Mouse (Mus musculus) lung, postnatal 25 days (tissue): ENCODE results near the gene Arhgap29.
A peak's percentile ranks its signal among the peaks of the same experiment; 100 is the strongest.

Experiments used
- DNase-seq: peaks from one replicate; pipeline ENCODE4 v3.0.0; 2022; ENCODE audit warnings: low spot score

Gene Arhgap29

GRCm38 (mm10) chr3:121945957-121946356 is 6.4 kb upstream of the Arhgap29 start:
- DNase-seq: no peak

DNA sequence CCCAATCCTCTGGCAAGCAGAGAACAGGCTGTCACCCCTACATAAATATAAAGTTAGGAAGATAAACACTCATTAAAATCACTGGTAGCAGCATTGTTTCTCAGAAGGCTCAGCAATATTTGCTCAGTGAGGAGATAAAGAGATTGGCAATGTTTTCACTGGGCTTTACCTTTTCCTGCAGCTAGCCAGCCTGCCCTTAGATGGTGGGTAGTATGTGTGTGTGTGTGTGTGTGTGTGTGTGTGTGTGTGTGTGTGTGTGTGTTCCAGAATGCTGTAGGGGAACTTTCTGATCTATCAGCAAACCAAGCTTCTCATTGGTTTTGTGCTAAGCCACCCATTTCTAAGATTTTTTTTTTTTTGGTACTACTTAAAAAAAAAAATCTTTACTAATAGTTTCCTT is 5.6 kb upstream of the Arhgap29 start:
- DNase-seq: no peak

DNA sequence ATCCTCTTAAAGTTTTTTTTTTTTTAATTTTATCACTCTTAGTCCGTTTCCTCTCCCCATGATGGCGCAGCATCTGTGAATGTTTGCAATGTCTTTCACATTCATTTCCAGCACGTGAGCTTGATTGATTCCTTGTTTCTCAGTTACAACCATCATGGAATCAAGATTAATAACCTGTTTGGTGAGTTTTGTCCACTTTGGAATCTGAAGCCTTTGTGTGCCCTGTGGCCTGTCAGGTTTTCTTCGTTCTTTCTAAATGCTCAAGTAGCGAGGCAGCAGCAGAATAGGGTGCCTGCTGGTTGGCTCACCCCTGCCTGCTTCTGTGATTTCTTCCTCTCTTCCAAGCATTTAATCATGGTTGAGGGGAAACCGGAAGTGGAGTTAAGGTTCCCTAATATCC is 2.2 kb upstream of the Arhgap29 start:
- DNase-seq: peak; percentile 51

DNA sequence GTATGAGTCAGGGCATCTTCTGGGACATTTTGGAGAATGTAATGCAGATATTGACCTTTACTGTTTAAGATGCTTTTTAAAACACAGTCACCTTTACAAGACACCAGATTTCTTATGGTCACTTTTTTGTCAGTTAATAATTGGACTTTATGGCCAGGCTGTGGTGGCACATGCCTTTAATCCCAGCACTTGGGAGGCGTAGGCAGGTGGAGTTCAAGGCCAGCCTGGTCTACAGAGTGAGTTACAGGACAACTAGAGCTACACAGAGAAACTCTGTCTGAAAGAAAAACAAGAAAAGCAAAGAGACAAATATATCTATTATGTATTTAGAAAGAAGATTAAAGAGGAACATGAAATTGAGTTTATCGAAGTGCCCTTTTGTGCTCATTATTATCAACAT is 1.2 kb upstream of the Arhgap29 start:
- DNase-seq: no peak

DNA sequence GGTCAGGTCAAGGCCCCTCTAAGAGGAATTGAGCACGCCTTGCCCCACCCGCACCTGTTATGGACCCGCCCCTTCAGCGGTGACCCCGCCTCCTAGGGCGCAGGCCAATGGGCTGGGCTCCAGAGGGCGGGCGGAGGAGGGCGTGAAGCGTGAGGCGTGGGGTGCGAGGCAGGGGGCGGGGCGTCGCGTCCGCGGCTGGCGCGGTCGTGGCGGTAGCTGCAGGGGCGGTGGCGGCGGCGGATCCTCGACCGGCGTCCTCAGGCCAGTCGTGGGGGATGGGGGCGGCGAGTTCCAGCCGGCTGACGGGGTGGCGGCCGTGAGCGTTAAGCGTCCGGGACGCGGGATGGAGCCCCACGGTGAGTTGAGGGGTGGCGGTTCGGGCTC is 700 bp downstream of the Arhgap29 start:
- DNase-seq: peak; percentile 93

DNA sequence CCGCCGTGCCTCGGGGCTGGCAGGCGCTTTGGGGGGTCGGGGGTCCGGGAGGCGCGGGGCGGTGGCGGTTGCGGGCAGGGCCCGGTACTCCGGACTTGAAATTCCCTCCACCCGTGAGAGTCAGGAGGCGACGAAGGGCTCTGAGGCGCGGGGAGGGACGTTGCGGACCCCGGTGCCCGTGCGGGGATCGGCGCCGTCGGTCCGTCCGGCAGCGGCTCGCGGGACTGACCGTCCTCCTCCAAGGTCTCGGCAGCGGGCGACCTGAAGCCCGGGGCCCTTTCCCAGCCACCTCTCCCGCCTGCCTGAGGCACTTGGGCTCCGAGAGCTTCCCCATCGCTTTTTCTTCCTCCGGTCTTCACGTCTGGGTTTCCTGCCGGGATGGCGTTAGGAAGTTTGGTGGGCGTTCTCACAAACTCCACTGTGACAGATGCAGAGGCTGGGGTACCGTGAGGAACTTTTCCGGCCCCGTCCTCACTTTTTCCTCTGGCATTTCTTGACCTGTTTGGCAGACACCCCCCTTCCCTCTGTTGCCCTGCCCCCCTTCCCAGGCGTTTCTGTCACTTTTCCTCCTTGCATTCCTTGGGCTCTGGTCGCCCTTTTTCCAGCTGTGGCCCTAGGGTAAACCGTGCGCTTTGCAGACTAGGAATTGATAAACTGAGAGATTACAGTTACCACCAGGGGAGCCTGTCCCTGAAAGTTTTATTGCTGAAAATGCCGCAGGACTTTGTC is 1.3 kb downstream of the Arhgap29 start:
- no peak for DNase-seq

- peak; percentile 69 for DNase-seq
Measured at GRCm38 (mm10) chr3:121954421-121954820, 2.1 kb downstream of the Arhgap29 start.

DNA sequence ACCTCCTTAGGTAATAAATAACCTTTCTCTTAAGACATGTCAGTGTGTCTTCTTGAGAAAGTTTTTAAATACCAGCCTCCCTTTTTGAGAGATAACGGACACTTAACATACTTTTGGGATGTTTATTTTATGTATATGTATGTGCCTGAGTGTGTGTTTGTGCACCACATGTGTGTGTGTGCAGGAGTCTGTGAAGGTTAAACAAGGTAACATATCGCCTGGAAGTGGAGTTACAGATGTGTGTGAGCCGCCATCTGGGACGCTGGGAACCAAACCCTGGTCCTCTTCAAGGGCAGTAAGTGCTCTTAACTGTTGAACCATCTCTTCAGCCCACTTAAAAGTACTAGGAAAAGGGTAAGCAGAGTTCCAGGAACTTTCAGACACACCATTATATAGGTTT is 3.2 kb downstream of the Arhgap29 start:
- DNase-seq: no peak

DNA sequence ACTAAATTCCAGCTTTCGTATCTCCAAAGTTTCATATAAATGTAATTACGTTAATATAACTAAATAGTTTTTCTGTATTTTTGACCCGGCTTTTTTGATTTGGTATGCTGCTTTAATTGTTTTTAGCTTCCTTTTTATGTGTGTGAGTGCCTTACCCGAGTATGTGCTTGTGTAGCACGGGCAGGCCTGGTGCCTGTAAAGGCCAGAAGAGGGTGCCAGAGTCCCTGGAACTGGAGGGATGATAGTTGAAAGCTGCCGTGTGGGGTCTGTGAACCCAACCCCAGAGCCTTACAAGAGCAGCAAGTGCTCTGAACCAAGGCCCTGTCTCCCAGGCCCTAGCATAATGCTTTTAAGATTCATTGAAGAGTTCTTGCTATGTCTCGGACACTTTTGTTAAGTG is 4.4 kb downstream of the Arhgap29 start:
- no peak for DNase-seq

DNA sequence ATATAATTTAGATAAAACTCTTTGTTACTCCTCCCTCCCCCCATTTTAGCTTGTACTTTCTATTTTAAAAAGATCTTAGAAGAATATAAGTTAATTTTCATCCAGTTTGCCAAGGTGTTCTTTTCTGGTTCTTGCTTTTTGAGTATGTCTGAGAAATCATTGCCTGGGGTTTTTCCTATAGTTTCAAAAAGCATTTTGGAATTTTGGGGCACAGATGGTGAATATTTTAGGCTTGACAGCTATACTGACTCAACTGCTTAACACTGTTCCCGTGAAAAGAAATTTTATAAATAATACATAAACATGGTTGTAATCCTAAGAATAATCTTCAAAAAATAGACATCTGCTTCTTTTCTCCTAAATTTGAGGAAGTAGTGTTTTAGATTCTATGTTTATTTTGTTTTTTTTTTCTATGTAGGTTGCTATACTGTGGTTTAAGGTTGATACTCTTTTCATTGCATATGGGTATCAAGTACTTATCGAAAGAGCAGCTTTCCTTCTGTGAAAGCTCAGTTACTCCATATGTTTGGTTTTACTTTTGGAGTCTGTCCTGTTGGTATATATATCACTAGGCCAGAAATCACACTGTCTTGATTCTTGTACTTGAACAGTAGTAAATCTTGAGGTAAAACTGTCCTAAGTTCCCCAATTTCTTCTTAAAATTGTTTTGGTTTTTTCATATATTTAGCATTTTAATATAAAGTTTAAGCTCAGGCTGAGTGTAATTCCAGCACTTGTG is 5.4 kb downstream of the Arhgap29 start:
- no peak for DNase-seq

GRCm38 (mm10) chr3:121964173-121964572 is 11.8 kb downstream of the Arhgap29 start:
- DNase-seq: peak; percentile 59

DNA sequence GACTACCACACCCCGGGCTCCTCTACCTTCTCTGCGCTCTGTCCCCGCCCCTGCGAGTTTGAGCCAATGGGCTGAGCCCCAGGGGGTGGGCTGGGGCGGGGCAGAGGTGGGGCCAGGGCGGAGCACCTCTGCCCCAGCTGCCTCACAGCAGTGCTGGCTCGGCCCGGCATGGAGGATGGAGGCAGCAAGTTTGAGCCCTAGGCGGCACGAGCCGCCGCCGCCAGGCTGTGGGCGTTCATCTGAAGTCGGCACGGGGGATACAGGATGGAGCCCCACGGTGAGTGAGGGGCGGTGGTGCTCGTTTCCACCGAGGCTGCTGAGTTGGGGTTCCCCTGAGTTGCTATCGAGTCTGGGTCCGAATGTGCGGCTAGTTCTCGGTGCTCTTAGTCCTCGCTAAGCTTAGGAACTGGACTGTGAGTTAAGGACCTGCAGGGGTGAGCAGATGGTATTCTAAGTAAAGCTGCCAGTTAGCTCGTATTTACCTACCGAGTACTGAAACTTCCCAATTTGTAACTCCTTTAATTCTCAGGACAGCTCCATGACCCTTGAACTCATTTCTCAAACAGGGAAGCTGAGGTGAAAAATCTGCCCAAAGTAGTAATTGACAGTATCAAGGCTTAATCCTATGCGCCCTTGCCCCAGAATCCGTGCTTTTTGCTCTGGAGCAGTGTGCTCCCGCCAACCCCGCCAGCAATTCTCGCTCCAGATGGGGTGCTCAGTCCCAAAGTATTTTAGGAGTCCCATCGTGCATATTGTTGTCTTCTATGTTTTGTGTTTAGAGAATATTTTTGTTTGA is 15.5 kb downstream of the Arhgap29 start:
- peak; percentile 93 for DNase-seq

- peak; percentile 61 for DNase-seq
Measured at GRCm38 (mm10) chr3:121968621-121969020, 16.3 kb downstream of the Arhgap29 start.

DNA sequence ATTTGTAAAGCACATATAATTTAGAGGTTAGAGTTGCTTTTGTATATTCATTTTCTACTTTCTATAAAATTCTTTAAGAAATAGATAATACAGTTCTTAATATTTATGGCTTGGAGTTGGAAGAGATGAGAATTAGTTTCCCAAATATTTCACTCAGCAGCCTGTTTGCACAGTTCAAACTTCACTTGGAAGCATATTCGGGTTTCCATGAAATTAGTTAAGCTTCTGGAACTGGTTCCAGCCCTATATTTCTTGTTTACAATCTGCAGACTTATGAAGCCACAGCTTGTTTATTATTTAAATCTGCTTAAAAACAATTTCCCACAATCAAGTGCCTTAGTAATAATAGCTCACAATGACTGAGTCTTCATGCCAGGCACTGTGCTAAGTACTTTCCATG is 17.1 kb downstream of the Arhgap29 start:
- no peak for DNase-seq

DNA sequence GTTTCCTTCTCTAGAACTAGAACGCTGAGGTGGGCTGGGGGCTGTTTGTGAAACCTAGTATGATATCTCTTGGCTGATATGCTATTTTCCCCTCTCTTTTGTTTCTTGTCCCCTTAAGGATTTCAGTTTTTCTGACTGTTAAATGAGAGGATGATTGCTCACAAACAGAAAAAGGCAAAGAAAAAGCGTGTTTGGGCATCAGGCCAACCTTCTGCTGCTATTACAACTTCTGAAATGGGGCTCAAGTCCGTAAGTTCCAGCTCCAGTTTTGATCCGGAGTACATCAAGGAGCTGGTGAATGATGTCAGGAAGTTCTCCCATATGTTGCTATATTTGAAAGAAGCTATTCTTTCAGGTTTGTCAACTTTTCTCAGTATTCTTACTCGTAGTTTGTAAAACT is 21.4 kb downstream of the Arhgap29 start:
- no peak for DNase-seq

- no peak for DNase-seq
Measured at GRCm38 (mm10) chr3:121975381-121975780, 23.0 kb downstream of the Arhgap29 start.

DNA sequence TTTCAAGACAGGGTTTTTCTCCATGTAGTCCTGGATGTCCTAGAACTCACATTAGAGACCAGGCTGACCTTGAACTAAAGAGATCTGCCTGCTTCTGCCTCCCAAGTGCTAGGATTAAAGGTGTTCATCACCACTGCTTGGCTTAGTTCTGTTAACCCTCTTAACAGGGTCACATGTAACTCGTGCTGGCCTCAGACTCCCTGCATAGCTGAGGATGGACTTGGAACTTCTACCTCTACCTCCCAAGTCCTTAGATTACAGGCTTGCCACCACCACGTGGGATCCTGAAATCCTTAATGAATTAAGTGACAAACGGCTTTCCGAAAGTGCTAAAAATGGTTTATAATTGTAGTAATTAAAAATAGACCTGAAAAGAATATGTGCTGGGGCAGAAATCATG is 29.0 kb downstream of the Arhgap29 start:
- DNase-seq: no peak

DNA sequence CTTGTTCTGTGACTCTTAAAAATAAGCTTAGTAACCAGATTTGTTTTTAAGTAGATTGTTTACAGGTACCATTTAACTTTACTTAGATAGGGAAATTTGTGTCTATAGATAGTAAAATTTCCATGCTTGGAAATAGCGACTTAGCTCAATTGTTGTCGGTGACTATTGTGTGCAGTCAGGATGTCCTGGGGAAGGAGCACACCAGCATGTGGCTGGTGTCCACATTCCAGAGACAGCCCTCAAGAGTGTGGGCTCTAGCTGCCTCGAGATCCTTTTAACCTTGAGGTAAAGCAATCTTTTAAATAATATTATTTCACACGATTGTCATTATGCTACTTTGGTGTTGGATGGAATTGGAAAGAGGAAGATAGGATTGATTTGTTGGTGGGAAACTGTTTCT is 30.1 kb downstream of the Arhgap29 start:
- peak; percentile 32 for DNase-seq

- no peak for DNase-seq
Measured at GRCm38 (mm10) chr3:121995125-121995524, 42.8 kb downstream of the Arhgap29 start.

DNA sequence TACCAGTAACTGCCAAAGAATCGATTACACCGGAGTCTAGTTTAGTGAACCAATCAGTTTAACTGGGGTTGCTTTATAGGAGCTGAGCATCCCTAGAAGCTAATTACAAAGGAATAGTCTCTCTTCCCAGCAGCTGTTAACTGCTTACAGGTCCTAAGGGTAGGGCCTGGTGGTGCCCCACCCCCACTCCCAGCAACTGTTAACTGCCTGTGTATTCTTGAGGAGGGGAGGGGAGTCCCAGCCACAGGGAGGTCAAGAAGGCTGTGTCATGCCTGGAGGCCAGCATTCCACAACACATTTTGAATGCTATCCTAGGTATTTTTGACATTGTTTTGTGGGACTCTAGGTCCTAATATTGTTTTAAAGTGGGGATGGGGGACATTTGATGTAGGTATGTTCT is 47.6 kb downstream of the Arhgap29 start:
- DNase-seq: no peak

DNA sequence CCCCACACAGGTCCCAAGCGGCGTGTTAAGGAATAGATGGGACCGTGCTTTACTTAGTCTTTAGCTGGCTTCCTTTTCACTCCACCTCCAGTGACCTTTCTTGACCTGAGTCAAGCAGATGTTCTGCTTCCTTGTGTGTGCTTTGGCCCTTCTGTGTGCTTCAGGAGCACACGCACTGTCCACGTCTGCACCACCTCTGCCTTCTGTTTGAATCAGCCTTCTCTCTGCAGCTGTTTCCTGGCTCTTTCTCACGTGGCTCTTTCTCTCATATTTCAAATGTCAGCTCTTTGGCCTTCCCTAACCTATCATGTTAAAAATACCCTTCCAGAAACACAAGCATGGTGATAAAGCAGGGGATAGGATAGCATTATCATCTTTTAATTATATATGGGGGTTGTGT is 49.2 kb downstream of the Arhgap29 start:
- no peak for DNase-seq

GRCm38 (mm10) chr3:122009818-122010217 is 57.5 kb downstream of the Arhgap29 start:
- DNase-seq: no peak

GRCm38 (mm10) chr3:122010292-122010691 is 58.0 kb downstream of the Arhgap29 start:
- DNase-seq: no peak
